Mouse (Mus musculus) retina, adult 2 months (tissue): ENCODE measurements around the gene Nr2f6.
A peak's percentile ranks its signal among the peaks of the same experiment; 100 is the strongest.

Source experiments
- DNase-seq: peaks from one replicate; pipeline ENCODE4 v3.0.0-alpha.2; 2012; ENCODE audit warnings: low read depth, low spot score

Nr2f6 gene

GRCm38 (mm10) chr8:71381421-71381970 lies at the start of gene Nr2f6:
Gene Nr2f6 (minus strand): TSS chr8:71381960.
- no peak for DNase-seq

GRCm38 (mm10) chr8:71422121-71422520 lies 40.4 kb upstream of the Nr2f6 start:
- DNase-seq: no peak

DNA sequence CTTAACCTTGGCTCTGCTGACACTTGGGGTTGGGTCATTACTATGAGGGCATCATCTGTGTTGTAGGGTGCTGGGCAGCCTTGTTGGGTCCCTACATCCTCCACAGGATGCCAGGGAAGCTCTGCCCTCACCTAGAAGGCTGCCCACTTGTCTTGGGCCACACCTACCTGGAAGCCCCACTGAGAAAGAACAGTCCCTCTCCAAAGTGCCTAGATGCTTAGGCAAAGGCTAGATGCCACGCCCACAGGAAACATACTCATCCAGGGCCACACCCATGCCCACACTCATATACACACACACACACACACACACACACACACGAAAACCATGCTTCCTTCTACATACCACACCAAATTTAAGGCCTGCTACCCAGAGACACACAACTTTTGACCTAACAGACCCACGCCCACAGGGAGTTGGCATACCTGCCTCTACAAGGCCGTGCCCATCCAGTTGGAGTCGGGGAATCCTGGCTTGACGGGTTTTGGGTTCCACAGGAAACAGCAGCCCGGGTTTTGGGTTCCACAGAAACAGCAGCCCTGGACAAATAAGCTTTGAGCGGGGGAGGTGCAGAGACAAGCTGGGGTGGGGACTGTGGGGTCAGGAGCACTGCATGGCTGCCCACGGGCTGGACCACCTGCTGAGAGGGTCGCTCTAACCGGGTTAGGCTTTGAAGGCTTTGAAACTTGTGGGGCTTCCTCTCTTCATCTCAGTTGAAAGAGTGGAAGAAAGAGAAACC lies 29.9 kb upstream of the Nr2f6 start:
- no peak for DNase-seq

DNA sequence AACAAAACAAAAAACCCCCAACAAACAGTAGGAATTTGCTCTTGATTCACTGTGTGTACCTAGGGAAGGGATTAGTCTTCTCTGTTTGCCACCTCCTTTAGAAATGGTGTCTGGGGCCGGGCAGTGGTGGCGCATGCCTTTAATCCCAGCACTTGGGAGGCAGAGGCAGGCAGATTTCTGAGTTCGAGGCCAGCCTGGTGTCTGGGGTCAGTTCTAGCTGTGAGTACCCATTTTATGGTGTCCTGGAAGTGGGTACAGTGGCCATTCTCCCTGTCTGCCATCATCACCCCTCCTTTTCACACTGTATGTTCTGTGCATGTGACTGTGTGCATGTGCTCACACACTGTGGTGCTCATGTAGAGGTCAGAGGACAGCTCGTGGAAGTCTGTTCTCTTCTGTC lies 26.5 kb upstream of the Nr2f6 start:
- no peak for DNase-seq

DNA sequence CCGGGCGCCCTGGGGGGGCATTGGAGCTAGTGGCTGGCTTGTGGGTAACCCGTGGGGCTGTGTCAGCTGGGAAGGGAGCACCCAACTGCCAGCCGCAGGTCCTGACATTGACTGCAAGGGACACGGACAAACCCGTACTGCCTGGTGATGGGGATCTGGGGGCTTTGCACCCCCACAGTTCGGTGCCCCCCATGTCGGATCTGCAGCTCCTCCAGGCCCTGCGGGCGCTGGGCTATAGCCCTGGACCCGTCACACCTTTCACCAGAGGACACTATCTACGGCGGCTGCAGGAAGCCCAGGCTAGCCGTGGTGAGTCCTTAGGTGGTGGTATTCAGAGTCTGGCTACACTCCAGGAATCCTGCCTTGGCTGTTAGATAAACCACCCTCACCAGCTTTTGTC lies 25.7 kb upstream of the Nr2f6 start:
- DNase-seq: no peak

- DNase-seq: no peak
Observed at GRCm38 (mm10) chr8:71406099-71407015, 24.6 kb upstream of the Nr2f6 start.

GRCm38 (mm10) chr8:71405401-71406098 lies 23.8 kb upstream of the Nr2f6 start, which contains the start of gene Ankle1:
Gene Ankle1 (plus strand): TSS chr8:71406010.
- peak; percentile 76 for DNase-seq

DNA sequence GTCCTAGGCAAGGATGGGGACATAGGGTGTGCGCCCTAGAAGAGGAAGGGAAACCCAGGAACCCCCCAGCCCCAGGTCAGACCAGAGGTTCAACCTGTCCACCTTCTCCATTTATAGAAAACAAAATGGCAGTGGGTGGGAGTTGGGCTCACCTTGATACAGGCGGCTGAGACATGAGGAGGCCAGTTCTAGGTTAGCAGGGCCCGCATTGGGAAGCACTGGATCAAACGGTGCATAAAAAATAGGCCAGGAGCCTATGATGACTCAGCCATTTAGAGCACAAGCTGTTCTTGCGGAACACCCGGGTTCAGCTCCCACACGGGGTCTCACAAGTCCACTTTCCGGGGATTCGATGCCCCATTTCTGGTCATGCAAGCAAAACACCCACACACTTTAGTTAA lies 23.2 kb upstream of the Nr2f6 start:
- DNase-seq: no peak

- DNase-seq: no peak
Observed at GRCm38 (mm10) chr8:71404011-71404410, 22.3 kb upstream of the Nr2f6 start.

DNA sequence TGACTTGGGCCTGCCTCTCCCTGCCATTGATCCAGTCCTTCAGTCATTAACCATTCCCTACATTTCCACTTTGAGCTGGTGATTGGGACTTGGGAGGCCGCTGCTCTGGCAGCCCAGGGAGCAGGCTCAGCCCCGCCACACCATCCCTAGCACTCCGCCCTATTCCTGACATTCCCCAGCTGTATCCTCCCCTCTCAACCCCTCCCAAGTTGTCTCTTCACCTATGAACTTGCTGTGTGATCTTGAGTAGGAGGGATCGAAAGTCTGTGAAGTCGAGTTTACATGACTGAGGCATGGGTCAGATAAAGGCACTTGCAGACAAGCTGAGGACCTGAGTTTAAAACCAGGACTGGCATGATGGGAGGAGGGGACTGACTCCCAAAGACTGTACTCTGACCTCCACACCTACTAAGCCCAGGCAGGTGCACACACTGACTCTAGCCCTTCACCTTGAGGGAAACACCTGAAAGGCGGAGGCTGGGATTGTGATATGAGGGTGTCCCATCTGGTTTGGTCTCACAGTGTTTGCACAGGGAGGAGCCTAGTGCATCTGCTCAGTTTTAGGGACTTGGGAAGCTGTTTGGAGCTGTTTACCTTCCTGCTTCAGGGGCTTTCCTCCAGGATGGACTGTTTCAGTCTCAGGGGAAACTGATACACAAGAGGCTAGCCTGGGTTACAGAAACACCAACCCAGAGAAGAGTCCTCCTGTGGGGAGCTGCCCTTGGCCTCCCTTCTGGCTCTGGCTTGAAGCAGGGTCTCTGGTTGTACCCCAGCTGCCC lies 21.5 kb upstream of the Nr2f6 start:
- no peak for DNase-seq

DNA sequence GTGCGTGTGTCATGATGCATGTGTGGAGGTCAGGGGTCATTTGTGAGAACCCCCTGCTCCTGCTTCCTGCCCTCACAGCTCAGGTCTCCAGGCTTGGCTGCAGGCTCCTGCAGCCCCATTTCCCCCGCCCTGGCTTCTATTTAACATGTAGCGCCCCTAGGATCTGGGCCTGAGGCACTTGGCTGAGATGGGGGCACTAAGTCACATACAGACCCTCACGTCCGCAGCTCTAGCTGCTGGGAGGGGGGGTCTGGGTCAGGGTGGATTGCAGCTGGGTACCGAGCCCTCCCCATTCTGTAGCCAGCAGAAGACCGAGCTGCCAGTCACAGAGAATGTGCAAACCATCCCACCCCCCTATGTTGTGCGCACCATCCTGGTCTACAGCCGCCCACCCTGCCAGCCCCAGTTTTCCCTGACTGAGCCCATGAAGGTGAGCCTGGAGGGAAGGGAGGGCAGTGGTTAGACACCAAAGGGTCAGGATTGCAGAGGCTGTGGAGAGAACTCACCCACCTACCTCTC lies 20.7 kb upstream of the Nr2f6 start:
- DNase-seq: no peak

GRCm38 (mm10) chr8:71401454-71401853 lies 19.7 kb upstream of the Nr2f6 start:
- no peak for DNase-seq

GRCm38 (mm10) chr8:71400826-71401225 lies 19.1 kb upstream of the Nr2f6 start:
- no peak for DNase-seq

GRCm38 (mm10) chr8:71397701-71398100 lies 15.9 kb upstream of the Nr2f6 start:
- DNase-seq: no peak

GRCm38 (mm10) chr8:71396639-71397305 lies 15.0 kb upstream of the Nr2f6 start, which contains the start of gene Babam1:
Gene Babam1 (plus strand): TSS chr8:71396861.
- DNase-seq: peak; percentile 81

- DNase-seq: no peak
Observed at GRCm38 (mm10) chr8:71395629-71396028, 13.9 kb upstream of the Nr2f6 start, which contains the start of gene Ushbp1. Gene Ushbp1 (minus strand): TSS chr8:71395802.

GRCm38 (mm10) chr8:71395071-71395470 lies 13.3 kb upstream of the Nr2f6 start:
- DNase-seq: no peak

- no peak for DNase-seq
Observed at GRCm38 (mm10) chr8:71394481-71394880, 12.7 kb upstream of the Nr2f6 start.

GRCm38 (mm10) chr8:71392871-71393270 lies 11.1 kb upstream of the Nr2f6 start:
- peak; percentile 80 for DNase-seq

GRCm38 (mm10) chr8:71392391-71392790 lies 10.6 kb upstream of the Nr2f6 start:
- no peak for DNase-seq
